Mouse (Mus musculus): Measurements from ENCODE around the gene Mms22l.
"Not testable (repeated sequence)": the region's sequence is repeated elsewhere in the genome, so short reads cannot be mapped to it uniquely, and the experiment has no call there.

The Mms22l gene

GRCm38 (mm10) chr4:24496116-24496952, at the start of gene Mms22l:
TSS of gene Mms22l (plus strand) at chr4:24496451.
- peak; percentile 96 for DNase-seq

- DNase-seq: not testable (repeated sequence)
These were observed 12.2 kb upstream of the Mms22l start for GRCm38 (mm10) chr4:24484046-24484445.

DNA sequence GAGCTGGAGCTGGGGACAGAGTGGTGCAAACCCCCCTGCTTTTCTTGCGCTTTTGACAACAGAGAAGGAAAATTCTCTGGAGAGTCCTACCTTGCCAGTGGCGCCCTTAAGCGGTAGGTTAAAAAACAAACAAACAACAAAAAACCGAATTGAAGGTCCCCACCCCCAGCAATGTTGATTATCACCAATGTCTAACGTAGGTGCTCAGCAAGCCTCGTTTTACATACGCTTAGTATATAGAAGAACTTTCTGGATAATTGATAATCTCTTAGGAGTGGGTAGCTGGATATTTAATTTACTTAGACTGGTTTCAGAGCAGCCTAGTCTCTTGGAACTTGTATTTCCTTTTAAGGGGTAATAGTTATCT, 685 bp downstream of the Mms22l start:
- no peak for DNase-seq

DNA sequence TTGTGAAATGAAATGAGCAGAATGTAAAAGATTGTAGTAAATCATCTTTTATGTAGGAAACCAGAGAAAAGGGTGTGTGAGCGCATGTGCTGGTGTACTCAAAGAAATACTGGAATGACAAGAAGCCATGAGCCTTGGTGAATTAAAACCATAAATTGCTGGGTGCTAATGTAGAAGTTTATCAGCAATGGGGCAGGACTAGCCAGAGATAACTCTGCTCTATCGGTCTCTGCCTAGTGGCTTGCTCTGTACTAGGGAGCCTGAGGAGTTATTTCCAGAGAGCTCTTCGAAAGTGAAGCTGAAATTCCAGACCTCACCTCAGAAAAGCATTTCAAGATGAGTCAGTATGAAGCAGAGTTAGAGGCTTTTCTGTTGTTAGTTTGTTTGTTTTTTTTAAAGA, 12.9 kb downstream of the Mms22l start:
- DNase-seq: no peak

DNA sequence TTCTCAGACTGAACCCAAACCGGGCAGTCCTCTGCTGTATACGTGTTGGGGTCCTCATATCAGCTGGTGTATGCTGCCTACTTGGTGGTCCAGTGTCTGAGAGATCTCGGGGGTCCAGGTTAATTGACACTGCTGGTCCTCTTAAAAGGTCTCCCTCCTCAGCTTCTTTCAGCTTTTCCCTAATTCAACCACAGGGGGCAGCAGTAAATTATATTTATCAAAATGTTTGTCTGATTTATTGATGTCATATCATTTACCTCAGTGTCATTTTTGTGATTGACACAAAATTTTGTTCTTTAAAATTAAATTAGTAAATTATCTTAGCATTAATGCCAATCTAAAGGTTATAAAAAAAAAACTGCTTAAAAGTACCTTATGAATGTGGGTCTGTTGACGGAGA, 40.7 kb downstream of the Mms22l start:
- DNase-seq: no peak

- DNase-seq: no peak
These were observed 47.2 kb downstream of the Mms22l start for GRCm38 (mm10) chr4:24543421-24543820.

DNA sequence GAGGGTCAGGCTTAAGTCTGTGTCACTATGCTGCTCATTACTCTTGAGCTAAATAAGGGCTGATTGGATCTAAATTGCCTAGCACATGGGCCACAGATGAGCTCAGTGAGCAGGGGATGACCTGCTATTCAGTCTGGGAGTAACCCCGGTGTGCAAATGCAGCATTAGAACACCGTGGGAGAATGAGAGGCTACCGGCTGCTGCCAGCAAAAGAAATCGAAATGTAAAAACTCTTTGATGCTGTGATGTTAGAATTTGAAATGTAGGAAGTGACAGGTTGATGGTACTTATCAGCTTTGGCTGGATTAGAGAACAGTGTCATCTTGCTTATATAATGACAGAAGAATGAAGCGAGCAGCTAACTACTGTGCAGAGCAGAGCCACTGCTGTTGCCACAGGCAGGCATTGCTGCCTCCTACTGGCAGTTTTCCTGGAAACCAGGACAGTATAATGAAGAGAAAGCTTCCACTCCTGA, 48.5 kb downstream of the Mms22l start:
- DNase-seq: peak; percentile 18

- no peak for DNase-seq
These were observed 60.0 kb downstream of the Mms22l start for GRCm38 (mm10) chr4:24556116-24556820.

DNA sequence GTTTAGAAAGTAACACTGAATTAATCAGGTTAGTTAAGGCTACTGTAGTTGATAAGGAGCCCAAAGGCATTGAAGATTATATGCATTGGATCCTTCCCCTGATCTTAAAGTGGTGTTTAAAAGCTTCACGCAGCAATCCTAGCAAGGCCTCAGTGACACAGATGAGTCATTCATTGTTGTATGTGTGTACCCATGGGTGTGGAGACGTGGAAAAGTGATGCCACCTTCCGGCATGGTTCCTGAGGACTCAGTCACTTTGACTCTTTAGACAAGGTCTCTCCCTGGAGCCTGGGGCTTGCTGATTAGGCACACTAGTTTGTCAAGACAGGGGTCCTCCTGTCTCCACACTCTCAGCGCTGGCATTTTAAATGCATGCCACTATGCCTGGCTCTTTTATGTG, 60.9 kb downstream of the Mms22l start:
- no peak for DNase-seq

DNA sequence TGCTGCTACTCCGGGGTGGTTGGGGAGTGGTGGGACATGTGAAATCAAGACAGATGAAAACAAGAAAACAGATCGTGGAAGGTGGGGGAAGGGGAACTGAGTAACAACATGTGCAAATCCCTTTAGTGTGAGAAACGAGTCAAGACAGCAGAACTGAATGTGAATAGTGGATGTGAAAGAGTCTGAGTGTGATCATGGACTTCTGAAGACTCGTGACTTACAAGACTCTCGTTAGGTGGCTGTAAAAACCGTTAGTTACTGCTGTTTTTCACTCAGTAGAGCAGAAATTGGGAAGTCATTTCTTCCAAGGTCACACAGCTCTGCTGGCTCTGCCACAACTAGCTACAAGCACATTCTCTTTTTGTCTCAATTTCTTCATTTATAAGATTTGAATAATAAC, 71.8 kb downstream of the Mms22l start:
- DNase-seq: no peak

DNA sequence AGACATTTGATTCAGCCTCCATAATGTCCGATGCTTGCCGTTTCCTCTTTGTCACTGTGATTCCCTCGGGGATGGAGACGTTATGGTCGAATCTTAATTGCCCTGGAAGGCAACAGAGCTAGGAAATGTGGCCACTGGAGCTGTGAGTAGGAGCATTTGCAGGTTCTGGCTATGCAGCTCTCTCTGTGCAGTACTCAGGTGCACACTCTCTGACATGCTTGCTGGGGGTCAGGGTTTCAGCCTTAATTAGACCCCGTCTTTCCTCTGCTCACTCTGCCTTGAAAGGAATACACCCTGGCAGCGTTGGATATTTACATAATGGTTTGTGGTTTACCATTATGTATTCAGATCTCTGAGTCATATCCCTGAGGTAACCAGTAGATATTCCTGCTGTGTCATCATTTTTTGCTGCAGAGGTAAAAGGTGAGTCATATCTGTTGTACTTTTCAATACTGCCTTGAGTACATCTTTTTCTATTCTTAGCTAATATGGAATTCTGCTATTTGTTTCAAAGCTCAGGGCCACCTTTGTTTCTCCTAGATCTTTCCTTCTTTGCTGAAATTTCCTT, 72.8 kb downstream of the Mms22l start:
- DNase-seq: no peak

GRCm38 (mm10) chr4:24574276-24574675, 78.0 kb downstream of the Mms22l start:
- DNase-seq: peak; percentile 89

GRCm38 (mm10) chr4:24577594-24577993, 81.3 kb downstream of the Mms22l start:
- no peak for DNase-seq

- DNase-seq: no peak
These were observed 86.0 kb downstream of the Mms22l start for GRCm38 (mm10) chr4:24582295-24582694.

DNA sequence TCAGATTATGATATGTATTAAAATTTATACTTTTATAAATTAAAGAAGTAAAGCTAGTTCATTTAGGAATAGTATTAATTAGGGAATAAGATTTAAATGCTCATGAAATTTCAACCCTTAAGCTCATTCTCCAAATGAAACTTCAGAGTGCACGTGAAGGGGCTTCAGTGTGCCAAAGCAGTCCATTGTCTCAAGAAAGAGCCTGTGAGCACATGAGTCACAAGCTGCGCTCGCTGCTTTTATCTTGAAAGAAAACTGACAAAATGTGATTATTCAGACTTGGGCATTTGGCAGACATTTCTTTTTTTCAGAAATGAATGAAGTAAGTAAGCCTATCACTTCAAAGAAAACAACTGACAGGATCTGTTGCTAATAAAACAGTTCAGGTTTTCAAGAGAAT, 87.7 kb downstream of the Mms22l start:
- DNase-seq: no peak

DNA sequence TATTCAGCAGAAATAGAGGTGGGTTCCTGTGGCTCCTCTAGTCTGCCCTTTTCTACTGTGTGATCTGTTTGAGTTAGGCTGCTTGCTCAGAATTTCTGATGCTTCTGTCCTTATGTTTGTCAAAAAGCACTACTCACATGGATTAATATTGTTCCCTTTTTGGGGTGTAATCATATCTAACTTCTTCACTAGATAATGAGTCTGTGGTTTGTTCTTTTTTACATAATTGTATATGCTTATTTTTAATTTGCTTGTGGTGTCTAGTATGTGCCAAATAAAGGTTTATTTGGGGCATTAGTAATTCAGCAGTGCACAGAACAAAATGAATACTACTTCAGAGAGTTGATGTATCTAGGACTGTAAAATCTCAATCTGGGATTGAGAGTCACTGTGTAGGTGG, 98.6 kb downstream of the Mms22l start:
- DNase-seq: no peak

- no peak for DNase-seq
These were observed 100.8 kb downstream of the Mms22l start for GRCm38 (mm10) chr4:24596942-24597611.

- no peak for DNase-seq
These were observed 102.4 kb downstream of the Mms22l start for GRCm38 (mm10) chr4:24598637-24599036.

DNA sequence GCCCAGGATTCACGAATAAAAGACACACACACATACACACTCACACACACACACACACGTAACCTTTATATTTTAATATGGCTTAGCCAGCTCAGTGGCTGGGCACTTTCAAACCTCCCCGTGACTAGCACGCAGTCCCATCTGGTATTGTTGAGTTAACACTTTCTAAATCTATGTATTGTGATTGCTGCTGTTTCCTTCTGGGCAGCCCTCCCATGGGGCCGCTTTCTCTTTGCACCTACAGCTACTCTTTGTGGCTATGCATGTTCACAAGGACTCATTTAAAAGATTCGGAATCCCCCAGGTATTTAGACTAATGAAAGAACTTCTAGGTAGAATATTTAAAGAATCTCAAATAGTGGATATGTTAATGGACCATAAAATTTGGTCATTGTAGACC, 105.5 kb downstream of the Mms22l start:
- DNase-seq: no peak

DNA sequence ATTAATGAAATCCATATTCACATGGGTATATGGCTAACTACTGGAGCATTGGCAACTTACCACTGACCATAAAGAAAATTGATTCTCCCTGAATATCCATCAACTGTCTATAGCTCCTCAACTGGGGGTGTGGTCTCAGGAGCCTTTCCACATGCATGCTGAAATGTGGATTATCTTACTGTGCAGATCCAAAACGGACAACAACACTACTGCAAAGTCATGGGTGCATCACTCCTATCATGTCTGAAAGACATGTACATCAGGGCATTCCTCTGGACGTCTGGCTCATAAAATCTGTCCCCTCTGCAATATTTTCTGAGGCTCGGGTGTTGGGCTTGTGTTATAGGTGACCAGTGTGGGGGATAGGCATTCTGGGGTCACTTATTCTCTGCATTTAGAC, 112.8 kb downstream of the Mms22l start:
- no peak for DNase-seq

GRCm38 (mm10) chr4:24609564-24609963, 113.3 kb downstream of the Mms22l start:
- no peak for DNase-seq

- DNase-seq: no peak
These were observed 123.8 kb downstream of the Mms22l start for GRCm38 (mm10) chr4:24620005-24620404.

DNA sequence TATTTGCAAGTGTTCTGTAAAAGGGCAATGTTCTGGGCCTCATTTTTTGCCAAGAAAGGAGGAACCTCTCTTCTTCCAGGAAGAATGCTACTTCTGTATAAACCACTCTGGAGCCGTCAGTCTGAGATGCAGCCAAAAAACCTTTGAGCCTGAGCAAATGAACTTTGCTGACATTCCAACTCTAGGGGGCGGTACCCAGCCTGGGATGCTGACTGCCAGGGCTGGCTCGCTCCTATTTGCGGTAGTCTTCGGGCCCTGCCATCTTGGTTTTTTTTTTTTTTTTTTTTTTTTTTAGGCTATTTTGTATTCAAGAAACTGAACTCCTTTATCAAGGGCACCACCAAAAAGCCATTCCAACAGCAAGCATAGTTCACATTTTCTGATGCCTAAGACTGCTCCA, 124.2 kb downstream of the Mms22l start:
- no peak for DNase-seq

Measured in thymus, postnatal 4 days (tissue).